Mouse (Mus musculus): ENCODE results near the gene Klhl24. TPM values are rescaled to one million over a fixed set of nuclear protein-coding genes. Genes with fewer than 3 reads are reported as not detected.

The Klhl24 gene
- total and polyA plus RNA-seq, 3 experiments = 14.1 to 64.7 (median 59.3) TPM

- no peaks in the 10 kb centered on the region for H3K27me3 ChIP-seq (ENCODE audit: insufficient read depth, low read length)
- DNase-seq (ENCODE audit: low spot score) = no peak
- TF ChIP-seq GATA2 (IDR thresholded peaks at IDR 0.05; ENCODE audit: borderline replicate concordance, low read depth, low read length) = no peak
- no peak for TF ChIP-seq CTCF (IDR thresholded peaks at IDR 0.05; ENCODE audit: low read depth, low read length)
- no peak for TF ChIP-seq TAL1 (conservative IDR thresholded peaks at IDR 0.05; ENCODE audit: low read depth, low read length)
- no peak for TF ChIP-seq GATA1 (IDR thresholded peaks at IDR 0.05; ENCODE audit: borderline replicate concordance, low read length)
- no peak for TF ChIP-seq POLR2AphosphoS5 (IDR thresholded peaks at IDR 0.05; ENCODE audit: insufficient replicate concordance, low read depth, low read length)
- no peaks in the 10 kb centered on the region for H3K9me3 ChIP-seq (replicated peaks)
- no peaks in the 10 kb centered on the region for H3K4me1 ChIP-seq (ENCODE audit: insufficient read depth, low read depth, low read length)
- ATAC-seq (ENCODE audit: extremely low read depth, insufficient number of reproducible peaks, low FRiP score, poor library complexity, severe bottlenecking) = no peak
- H3K36me3 ChIP-seq (replicated peaks) = peaks cover 14% of the 10 kb centered on the region
- no peak overlapping the region for H3K4me3 ChIP-seq (ENCODE audit: low read depth, low read length)
Measured at GRCm38 (mm10) chr16:20130397-20130796, 33.1 kb downstream of the Klhl24 start.

GRCm38 (mm10) chr16:20140772-20141531 lies 43.6 kb downstream of the Klhl24 start, which contains the start of gene Yeats2:
TSS of gene Yeats2 (plus strand) at chr16:20141063.
- no peak for TF ChIP-seq GATA1 (IDR thresholded peaks at IDR 0.05; ENCODE audit: borderline replicate concordance, low read length)
- no peak for TF ChIP-seq CTCF (IDR thresholded peaks at IDR 0.05; ENCODE audit: low read depth, low read length)
- no peak for TF ChIP-seq GATA2 (IDR thresholded peaks at IDR 0.05; ENCODE audit: borderline replicate concordance, low read depth, low read length)
- TF ChIP-seq TAL1 (conservative IDR thresholded peaks at IDR 0.05; ENCODE audit: low read depth, low read length) = no peak
- no peak for TF ChIP-seq POLR2AphosphoS5 (IDR thresholded peaks at IDR 0.05; ENCODE audit: insufficient replicate concordance, low read depth, low read length)

GRCm38 (mm10) chr16:20144568-20144967 lies 47.2 kb downstream of the Klhl24 start:
- Histone ChIP-seq H3K4me3 (ENCODE audit: low read depth, low read length) (no peak overlapping the region), H3K27me3 (ENCODE audit: insufficient read depth, low read length) (no peaks in the 10 kb centered on the region), H3K36me3 (replicated peaks) (peaks cover 43% of the 10 kb centered on the region), H3K4me1 (ENCODE audit: insufficient read depth, low read depth, low read length) (peaks cover 30% of the 10 kb centered on the region), H3K9me3 (replicated peaks) (no peaks in the 10 kb centered on the region)
- DNase-seq (ENCODE audit: low spot score) (no peak), ATAC-seq (ENCODE audit: extremely low read depth, insufficient number of reproducible peaks, low FRiP score, poor library complexity, severe bottlenecking) (no peak)
- TF ChIP-seq CTCF (IDR thresholded peaks at IDR 0.05; ENCODE audit: low read depth, low read length) (no peak), TAL1 (conservative IDR thresholded peaks at IDR 0.05; ENCODE audit: low read depth, low read length) (no peak), GATA2 (IDR thresholded peaks at IDR 0.05; ENCODE audit: borderline replicate concordance, low read depth, low read length) (no peak), GATA1 (IDR thresholded peaks at IDR 0.05; ENCODE audit: borderline replicate concordance, low read length) (no peak), POLR2AphosphoS5 (IDR thresholded peaks at IDR 0.05; ENCODE audit: insufficient replicate concordance, low read depth, low read length) (no peak)

More at GRCm38 (mm10) chr16:20140772-20141531, 43.6 kb downstream of the Klhl24 start, which contains the start of gene Yeats2:
- Histone ChIP-seq H3K27me3 (ENCODE audit: insufficient read depth, low read length) (no peaks in the 10 kb centered on the region), H3K9me3 (replicated peaks) (no peaks in the 10 kb centered on the region), H3K4me3 (ENCODE audit: low read depth, low read length) (peak within 1 kb of the TSS; percentile 97), H3K4me1 (ENCODE audit: insufficient read depth, low read depth, low read length) (peaks cover 30% of the 10 kb centered on the region), H3K36me3 (replicated peaks) (peaks cover 29% of the 10 kb centered on the region)
- ATAC-seq (ENCODE audit: extremely low read depth, insufficient number of reproducible peaks, low FRiP score, poor library complexity, severe bottlenecking) (peak; percentile 54), DNase-seq (ENCODE audit: low spot score) (peak; percentile 83)

- ATAC-seq (ENCODE audit: extremely low read depth, insufficient number of reproducible peaks, low FRiP score, poor library complexity, severe bottlenecking) = no peak
- TF ChIP-seq GATA2 (IDR thresholded peaks at IDR 0.05; ENCODE audit: borderline replicate concordance, low read depth, low read length) (no peak), GATA1 (IDR thresholded peaks at IDR 0.05; ENCODE audit: borderline replicate concordance, low read length) (no peak), POLR2AphosphoS5 (IDR thresholded peaks at IDR 0.05; ENCODE audit: insufficient replicate concordance, low read depth, low read length) (no peak), TAL1 (conservative IDR thresholded peaks at IDR 0.05; ENCODE audit: low read depth, low read length) (no peak), CTCF (IDR thresholded peaks at IDR 0.05; ENCODE audit: low read depth, low read length) (no peak)
- H3K4me1 ChIP-seq (ENCODE audit: insufficient read depth, low read depth, low read length) = no peaks in the 10 kb centered on the region
- DNase-seq (ENCODE audit: low spot score) = no peak
- no peak overlapping the region for H3K4me3 ChIP-seq (ENCODE audit: low read depth, low read length)
- peaks cover 64% of the 10 kb centered on the region for H3K36me3 ChIP-seq (replicated peaks)
- no peaks in the 10 kb centered on the region for H3K9me3 ChIP-seq (replicated peaks)
- H3K27me3 ChIP-seq (ENCODE audit: insufficient read depth, low read length) = no peaks in the 10 kb centered on the region
Measured at GRCm38 (mm10) chr16:20151991-20152390, 54.6 kb downstream of the Klhl24 start.

- no peaks in the 10 kb centered on the region for H3K27me3 ChIP-seq (ENCODE audit: insufficient read depth, low read length)
- DNase-seq (ENCODE audit: low spot score) (no peak), ATAC-seq (ENCODE audit: extremely low read depth, insufficient number of reproducible peaks, low FRiP score, poor library complexity, severe bottlenecking) (no peak)
- H3K9me3 ChIP-seq (replicated peaks) = no peaks in the 10 kb centered on the region
- TF ChIP-seq GATA1 (IDR thresholded peaks at IDR 0.05; ENCODE audit: borderline replicate concordance, low read length) = no peak
- no peak for TF ChIP-seq CTCF (IDR thresholded peaks at IDR 0.05; ENCODE audit: low read depth, low read length)
- no peak for TF ChIP-seq TAL1 (conservative IDR thresholded peaks at IDR 0.05; ENCODE audit: low read depth, low read length)
- TF ChIP-seq POLR2AphosphoS5 (IDR thresholded peaks at IDR 0.05; ENCODE audit: insufficient replicate concordance, low read depth, low read length) = no peak
- TF ChIP-seq GATA2 (IDR thresholded peaks at IDR 0.05; ENCODE audit: borderline replicate concordance, low read depth, low read length) = no peak
- H3K4me1 ChIP-seq (ENCODE audit: insufficient read depth, low read depth, low read length) = no peaks in the 10 kb centered on the region
- peaks cover 71% of the 10 kb centered on the region for H3K36me3 ChIP-seq (replicated peaks)
- H3K4me3 ChIP-seq (ENCODE audit: low read depth, low read length) = no peak overlapping the region
Measured at GRCm38 (mm10) chr16:20153742-20154141, 56.4 kb downstream of the Klhl24 start.

GRCm38 (mm10) chr16:20160130-20160529 lies 62.8 kb downstream of the Klhl24 start:
- TF ChIP-seq GATA1 (IDR thresholded peaks at IDR 0.05; ENCODE audit: borderline replicate concordance, low read length) (no peak), CTCF (IDR thresholded peaks at IDR 0.05; ENCODE audit: low read depth, low read length) (no peak), POLR2AphosphoS5 (IDR thresholded peaks at IDR 0.05; ENCODE audit: insufficient replicate concordance, low read depth, low read length) (no peak), TAL1 (conservative IDR thresholded peaks at IDR 0.05; ENCODE audit: low read depth, low read length) (no peak), GATA2 (IDR thresholded peaks at IDR 0.05; ENCODE audit: borderline replicate concordance, low read depth, low read length) (no peak)
- Histone ChIP-seq H3K4me3 (ENCODE audit: low read depth, low read length) (no peak overlapping the region), H3K4me1 (ENCODE audit: insufficient read depth, low read depth, low read length) (no peaks in the 10 kb centered on the region), H3K9me3 (replicated peaks) (no peaks in the 10 kb centered on the region), H3K27me3 (ENCODE audit: insufficient read depth, low read length) (no peaks in the 10 kb centered on the region), H3K36me3 (replicated peaks) (peaks cover 83% of the 10 kb centered on the region)
- no peak for ATAC-seq (ENCODE audit: extremely low read depth, insufficient number of reproducible peaks, low FRiP score, poor library complexity, severe bottlenecking)
- no peak for DNase-seq (ENCODE audit: low spot score)

All from G1E (cell line).